Mouse (Mus musculus) hindbrain, embryonic 16.5 days (tissue): Measurements from ENCODE around the gene Rfx4. TPM values are rescaled to one million over a fixed set of nuclear protein-coding genes. Genes with fewer than 3 reads are reported as not detected.

Source experiments
- ATAC-seq: fragments of 200-750 bp; cut with Nextera tagmentation; 2 replicates; pipeline ENCODE4 v1.8.0; 2017; ENCODE audit warnings: moderate TSS enrichment, moderate library complexity
- H3K27ac ChIP-seq: fragments of 300-500 bp; sonication (generic); 2 replicates; pipeline ENCODE4 v1.5.1; 2014; ENCODE audit warnings: low read depth, mild to moderate bottlenecking, control low read depth, low read length, moderate library complexity
- H3K27me3 ChIP-seq: fragments of 300-500 bp; sonication (generic); replicated peaks from 2 replicates; pipeline ENCODE4 v1.6.1; 2014; ENCODE audit warnings: low read length; ENCODE audit not compliant: control insufficient read depth, insufficient read depth
- H3K36me3 ChIP-seq: fragments of 300-500 bp; sonication (generic); 2 replicates; pipeline ENCODE4 v1.6.1; 2014; ENCODE audit warnings: mild to moderate bottlenecking, low read length, moderate library complexity, mixed read lengths; ENCODE audit not compliant: control insufficient read depth, insufficient read depth
- H3K4me1 ChIP-seq: fragments of 300-500 bp; sonication (generic); 2 replicates; pipeline ENCODE4 v1.6.1; 2014; ENCODE audit warnings: low read depth, low read length; ENCODE audit not compliant: control insufficient read depth, insufficient read depth
- H3K4me2 ChIP-seq: fragments of 300-500 bp; sonication (generic); 2 replicates; pipeline ENCODE4 v1.6.1; 2014; ENCODE audit warnings: mild to moderate bottlenecking, low read length, control low read depth, moderate library complexity
- H3K4me3 ChIP-seq: fragments of 300-500 bp; sonication (generic); 2 replicates; pipeline ENCODE4 v1.5.1; 2014; ENCODE audit warnings: mild to moderate bottlenecking, low read length, control low read depth, moderate library complexity
- H3K9ac ChIP-seq: fragments of 300-500 bp; sonication (generic); 2 replicates; pipeline ENCODE4 v1.6.1; 2014; ENCODE audit warnings: low read depth, mild to moderate bottlenecking, control low read depth, low read length, moderate library complexity
- H3K9me3 ChIP-seq: fragments of 300-500 bp; sonication (generic); 2 replicates; pipeline ENCODE4 v1.6.1; 2014; ENCODE audit warnings: mild to moderate bottlenecking, low read length, moderate library complexity; ENCODE audit not compliant: control insufficient read depth
- WGBS: fragments of 180-500 bp; shearing (Covaris S2); extraction: QIAGEN DNeasy Blood & Tissue Kit; methylation state at CpG from one replicate; pipeline ENCODE4 v1.1.7; 2014; 5-methylcytosine and 5-hydroxymethylcytosine counted together
- polyA plus RNA-seq: library from polyadenylated mRNA; unstranded; fragments of >200 nt; fragmentation: Nextera tagmentation; extraction: Ambion mirVana; gene quantifications from 2 replicates; pipeline ENCODE4 v1.2.1, GENCODE M21; 2015

Gene Rfx4
- polyA plus RNA-seq, 1 experiment from 2014 or later = 16.1 TPM

DNA sequence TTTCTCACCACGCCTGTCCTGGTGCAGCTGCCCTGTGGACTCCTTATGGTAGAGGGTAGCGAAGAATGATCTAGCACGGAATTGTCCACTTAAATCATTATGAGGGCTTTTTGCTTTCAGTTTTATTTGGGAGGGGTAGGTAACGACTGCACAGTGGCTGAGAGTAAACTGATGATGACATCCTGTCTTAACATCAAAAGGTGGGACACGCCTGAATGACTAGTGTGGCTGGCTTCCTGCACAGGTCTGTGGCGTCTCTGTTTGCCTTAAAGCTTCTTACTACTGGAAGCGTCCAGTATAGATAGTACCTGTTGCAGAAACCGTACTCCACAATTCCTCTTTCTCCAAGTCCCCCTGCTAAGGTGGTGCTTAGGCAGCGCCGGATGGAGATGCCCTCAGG is 12.9 kb downstream of the Rfx4 start:
- Histone ChIP-seq H3K9ac (no peak overlapping the region), H3K4me1 (no peaks in the 10 kb centered on the region), H3K4me3 (no peak overlapping the region), H3K9me3 (no peaks in the 10 kb centered on the region), H3K4me2 (no peak overlapping the region), H3K36me3 (no peaks in the 10 kb centered on the region), H3K27ac (no peak overlapping the region), H3K27me3 (no peaks in the 10 kb centered on the region)
- no peak for ATAC-seq
- WGBS = 88% methylated on average over 10 of the region's 10 CpGs

DNA sequence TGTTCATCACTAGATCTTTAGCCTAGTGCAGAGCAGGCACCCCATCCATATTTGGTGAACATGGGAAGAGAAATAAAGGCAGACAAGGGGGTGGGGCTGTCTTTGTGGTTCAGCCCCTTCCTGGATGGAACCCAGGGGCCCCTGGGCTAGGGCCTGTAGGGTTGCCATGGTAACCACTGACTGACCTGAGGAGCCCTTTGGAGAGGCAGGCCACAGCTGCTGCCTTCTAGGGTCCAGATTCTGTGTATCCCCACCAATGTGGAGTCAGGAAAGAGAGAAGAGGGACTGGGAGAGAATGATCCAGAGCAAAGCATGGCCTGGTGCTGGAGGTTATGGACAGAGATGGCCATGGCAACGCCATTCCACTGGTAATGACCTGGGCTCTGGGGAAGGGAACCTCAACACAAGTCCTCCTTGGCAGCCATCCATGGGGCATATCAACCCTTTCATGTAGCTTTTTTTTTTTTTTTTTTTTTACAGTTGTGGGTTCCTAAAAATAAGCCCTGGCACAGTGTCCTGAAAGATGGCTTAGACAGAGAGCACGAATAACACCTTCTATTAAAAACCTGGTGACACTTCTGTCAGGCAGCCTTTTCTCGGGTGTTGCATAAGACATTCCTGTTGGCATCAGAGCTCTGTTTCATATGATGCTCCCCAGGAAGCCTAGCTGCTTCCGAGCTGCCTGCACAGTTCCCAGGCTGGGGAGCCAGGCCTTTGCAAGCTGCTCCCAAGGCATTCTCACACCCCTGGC is 16.7 kb downstream of the Rfx4 start:
- no peaks in the 10 kb centered on the region for H3K27me3 ChIP-seq
- H3K4me3 ChIP-seq = no peak overlapping the region
- H3K4me1 ChIP-seq = no peaks in the 10 kb centered on the region
- ATAC-seq = no peak
- WGBS = 66% methylated on average over 4 of the region's 4 CpGs
- no peak overlapping the region for H3K9ac ChIP-seq
- H3K36me3 ChIP-seq = no peaks in the 10 kb centered on the region
- no peak overlapping the region for H3K27ac ChIP-seq
- no peak overlapping the region for H3K4me2 ChIP-seq
- H3K9me3 ChIP-seq = no peaks in the 10 kb centered on the region

DNA sequence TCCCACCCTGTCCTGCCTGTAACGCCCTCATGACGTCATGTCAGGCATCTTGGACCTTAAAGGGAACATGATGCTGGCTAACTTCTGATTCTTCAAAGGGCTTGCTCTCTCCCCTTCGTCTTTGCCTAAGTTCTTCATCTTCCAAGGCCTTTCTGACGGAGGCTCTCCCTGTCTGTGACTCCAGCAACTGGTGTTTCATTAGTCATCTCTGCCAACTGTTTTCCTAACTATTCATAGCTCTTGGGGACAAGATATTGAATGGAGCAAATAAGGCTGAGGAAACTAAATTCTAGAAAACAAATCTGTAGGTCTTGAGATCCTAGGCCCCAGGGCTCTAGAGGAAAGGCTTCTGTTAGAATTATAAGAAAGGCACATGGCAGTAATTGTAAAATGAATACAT is 18.0 kb downstream of the Rfx4 start:
- WGBS = 85% methylated on average over 4 of the region's 4 CpGs
- no peaks in the 10 kb centered on the region for H3K27me3 ChIP-seq
- H3K4me1 ChIP-seq = no peaks in the 10 kb centered on the region

DNA sequence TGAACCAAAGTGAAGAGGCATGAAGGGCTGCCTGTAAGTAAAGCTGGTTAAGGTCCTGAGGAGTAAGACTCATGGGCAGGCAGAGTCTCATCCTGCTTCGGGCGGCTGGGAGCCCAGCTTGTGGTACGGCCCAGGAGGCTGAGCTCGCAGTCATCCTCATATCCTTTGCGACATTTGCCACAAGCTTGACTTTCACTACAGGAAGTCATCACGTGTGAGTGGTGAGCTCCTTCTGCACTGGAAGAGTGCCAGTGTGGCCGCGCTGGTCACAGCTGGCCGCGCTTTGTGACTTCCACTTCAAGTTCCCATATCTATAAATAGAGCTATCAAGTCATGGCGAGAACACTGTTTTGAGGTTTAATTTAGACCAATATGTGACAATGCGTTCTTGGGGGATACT is 18.7 kb downstream of the Rfx4 start:
- Histone ChIP-seq H3K36me3 (no peaks in the 10 kb centered on the region), H3K27me3 (no peaks in the 10 kb centered on the region), H3K9me3 (no peaks in the 10 kb centered on the region), H3K4me3 (no peak overlapping the region), H3K4me1 (no peaks in the 10 kb centered on the region), H3K9ac (no peak overlapping the region), H3K27ac (no peak overlapping the region; the same call in 1 of the 2 replicates), H3K4me2 (no peak overlapping the region)
- ATAC-seq = peak; percentile 55; the same call in 1 of the 2 replicates
- 65% methylated on average over 12 of the region's 12 CpGs for WGBS

More for the DNA sequence above, 18.0 kb downstream of the Rfx4 start:
- Histone ChIP-seq H3K4me2 (no peak overlapping the region), H3K9me3 (no peaks in the 10 kb centered on the region), H3K4me3 (no peak overlapping the region), H3K27ac (no peak overlapping the region), H3K9ac (no peak overlapping the region), H3K36me3 (no peaks in the 10 kb centered on the region)
- no peak for ATAC-seq

DNA sequence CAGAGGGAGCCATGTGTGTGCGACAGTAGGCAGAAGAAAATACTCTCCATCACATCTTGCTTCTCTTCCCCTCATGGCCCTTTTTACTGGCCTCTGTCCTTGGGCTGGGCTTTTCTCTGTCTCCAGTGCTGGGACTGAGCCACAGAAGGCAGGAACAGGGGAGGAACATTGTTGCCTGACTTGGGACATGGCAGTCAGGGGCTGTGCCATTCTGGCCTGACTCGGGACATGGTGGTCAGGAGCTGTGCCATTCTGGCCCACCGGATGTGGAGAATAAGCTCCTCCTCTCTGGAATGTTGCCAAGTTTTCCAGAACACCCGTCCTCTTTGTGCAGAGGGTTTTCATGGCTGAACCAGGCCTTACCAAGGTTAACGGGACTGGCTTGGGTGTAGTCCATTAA is 21.2 kb downstream of the Rfx4 start:
- 0 out of 2 replicates have a peak, but pooled peaks have one; percentile 20 for ATAC-seq
- no peak overlapping the region for H3K9ac ChIP-seq
- 50% methylated on average over 5 of the region's 5 CpGs for WGBS
- no peaks in the 10 kb centered on the region for H3K27me3 ChIP-seq
- no peaks in the 10 kb centered on the region for H3K4me1 ChIP-seq
- H3K4me2 ChIP-seq = no peak overlapping the region
- H3K27ac ChIP-seq = no peak overlapping the region
- H3K36me3 ChIP-seq = no peaks in the 10 kb centered on the region
- no peak overlapping the region for H3K4me3 ChIP-seq
- no peaks in the 10 kb centered on the region for H3K9me3 ChIP-seq

DNA sequence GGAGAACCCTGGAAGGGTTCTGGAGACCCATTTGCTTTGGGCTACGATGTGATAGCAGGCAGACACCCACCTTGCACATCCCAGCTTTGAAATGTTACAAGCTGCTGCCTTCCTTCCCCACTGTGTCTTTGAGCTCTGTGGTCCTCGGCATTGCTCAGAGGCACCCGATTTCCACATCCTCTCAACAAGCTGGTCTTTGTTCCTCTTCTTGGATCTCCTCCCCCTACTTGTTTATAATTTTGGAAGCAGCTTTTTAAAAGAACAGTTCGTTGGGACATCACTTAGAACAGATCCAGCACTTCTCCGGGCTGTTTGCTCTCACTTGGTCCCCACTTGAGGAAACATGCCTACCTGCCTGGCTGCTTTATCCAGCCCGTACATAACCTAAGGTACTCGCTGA is 22.1 kb downstream of the Rfx4 start:
- ATAC-seq = no peak
- H3K9me3 ChIP-seq = no peaks in the 10 kb centered on the region
- no peak overlapping the region for H3K27ac ChIP-seq
- no peaks in the 10 kb centered on the region for H3K27me3 ChIP-seq
- 71% methylated on average over 7 of the region's 7 CpGs for WGBS
- H3K4me3 ChIP-seq = no peak overlapping the region
- no peak overlapping the region for H3K9ac ChIP-seq
- no peaks in the 10 kb centered on the region for H3K36me3 ChIP-seq
- H3K4me1 ChIP-seq = no peaks in the 10 kb centered on the region
- no peak overlapping the region for H3K4me2 ChIP-seq

DNA sequence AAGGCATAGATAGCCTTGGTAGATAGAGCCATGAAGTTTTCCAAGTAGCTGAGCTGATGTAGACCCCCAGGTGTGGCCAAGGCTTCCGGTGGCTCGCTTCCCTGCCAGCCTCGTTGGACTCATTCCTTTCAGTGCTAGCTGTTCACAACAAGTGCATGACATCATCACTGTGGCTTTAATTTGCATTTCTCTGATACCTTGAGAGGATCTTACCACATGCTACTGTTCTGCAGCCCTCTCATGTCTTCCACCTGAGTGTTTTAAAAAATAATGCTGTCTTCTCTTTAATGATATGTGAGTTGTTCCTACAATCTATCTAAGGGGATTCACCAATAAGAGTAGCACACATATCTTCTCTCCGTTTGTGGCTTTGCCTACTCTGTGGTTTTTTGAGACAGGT is 25.0 kb downstream of the Rfx4 start:
- 82% methylated on average over 4 of the region's 4 CpGs for WGBS
- ATAC-seq = no peak
- H3K9me3 ChIP-seq = no peaks in the 10 kb centered on the region
- H3K36me3 ChIP-seq = no peaks in the 10 kb centered on the region
- no peak overlapping the region for H3K27ac ChIP-seq
- H3K4me1 ChIP-seq = no peaks in the 10 kb centered on the region
- no peak overlapping the region for H3K4me2 ChIP-seq
- H3K9ac ChIP-seq = no peak overlapping the region
- H3K27me3 ChIP-seq = no peaks in the 10 kb centered on the region
- H3K4me3 ChIP-seq = no peak overlapping the region

DNA sequence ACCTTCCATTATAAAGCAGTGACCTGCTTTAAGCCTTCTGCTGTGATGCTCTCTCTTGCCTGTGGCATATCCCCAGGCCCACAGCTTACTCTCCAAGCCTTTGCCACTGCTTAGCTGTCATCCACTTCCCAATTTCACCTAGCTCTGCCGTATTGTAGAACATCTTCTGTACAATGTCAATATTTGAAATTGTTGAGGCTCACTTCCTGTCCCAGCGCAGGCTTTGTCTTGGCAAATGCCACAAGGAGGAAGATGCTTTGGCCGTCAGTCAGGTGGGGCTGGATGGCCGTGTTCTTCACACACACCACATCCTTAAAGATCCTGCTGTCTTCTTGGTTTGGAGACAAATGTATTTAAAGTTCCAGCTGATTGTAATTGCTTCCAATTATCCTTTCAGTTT is 29.5 kb downstream of the Rfx4 start:
- Histone ChIP-seq H3K4me3 (no peak overlapping the region), H3K27ac (no peak overlapping the region), H3K36me3 (no peaks in the 10 kb centered on the region), H3K27me3 (no peaks in the 10 kb centered on the region), H3K9me3 (no peaks in the 10 kb centered on the region), H3K4me1 (no peaks in the 10 kb centered on the region), H3K4me2 (no peak overlapping the region), H3K9ac (no peak overlapping the region)
- no peak for ATAC-seq
- 74% methylated on average over 4 of the region's 4 CpGs for WGBS

DNA sequence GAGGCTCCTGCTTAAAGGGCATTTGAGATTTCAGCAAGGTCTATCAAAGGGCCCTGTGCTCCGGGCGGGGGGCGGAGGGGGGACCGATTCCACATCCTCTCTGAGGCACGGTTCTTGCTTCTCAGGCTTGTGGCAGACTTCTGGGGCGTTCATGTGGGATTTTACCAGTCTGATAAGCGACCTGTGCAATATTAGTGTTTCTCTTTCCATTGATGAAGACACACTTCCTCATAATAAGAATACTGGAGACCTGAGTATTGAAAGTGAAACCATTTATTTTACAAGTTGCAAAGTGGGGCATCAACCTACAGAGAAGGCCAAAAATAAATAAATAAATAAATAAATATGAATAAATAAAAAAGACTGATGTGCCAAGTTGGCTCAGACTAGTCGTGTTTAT is 34.5 kb downstream of the Rfx4 start:
- H3K4me3 ChIP-seq = no peak overlapping the region
- H3K4me1 ChIP-seq = peaks cover 3% of the 10 kb centered on the region; the same call in 1 of the 2 replicates
- H3K27ac ChIP-seq = no peak overlapping the region
- H3K36me3 ChIP-seq = no peaks in the 10 kb centered on the region
- H3K4me2 ChIP-seq = no peak overlapping the region
- H3K9me3 ChIP-seq = no peaks in the 10 kb centered on the region
- no peaks in the 10 kb centered on the region for H3K27me3 ChIP-seq
- no peak for ATAC-seq
- H3K9ac ChIP-seq = no peak overlapping the region
- 84% methylated on average over 8 of the region's 8 CpGs for WGBS
